Mouse (Mus musculus) urinary bladder, adult 2 months (tissue): ENCODE measurements around the gene Gm3072. TPM values are rescaled to one million over a fixed set of nuclear protein-coding genes. Genes with fewer than 3 reads are reported as not detected.
"Not testable (repeated sequence)": the region's sequence is repeated elsewhere in the genome, so short reads cannot be mapped to it uniquely, and the experiment has no call there.

Source experiments
- DNase-seq: peaks from one replicate; pipeline ENCODE4 v3.0.0; 2022; ENCODE audit warnings: low spot score
- polyA plus RNA-seq: library from polyadenylated mRNA; depleted of rRNA; stranded (reverse); fragments of >200 nt; gene quantifications from 2 replicates; pipeline ENCODE4 v1.2.3, GENCODE M21; 2012; rRNA removed

The Gm3072 gene
- polyA plus RNA-seq = not detected in 2 replicates

- DNase-seq = not testable (repeated sequence)
Measured at GRCm38 (mm10) chr14:41624512-41624911, at the start of gene Gm3072. TSS of gene Gm3072 (minus strand) at chr14:41624612.

DNA sequence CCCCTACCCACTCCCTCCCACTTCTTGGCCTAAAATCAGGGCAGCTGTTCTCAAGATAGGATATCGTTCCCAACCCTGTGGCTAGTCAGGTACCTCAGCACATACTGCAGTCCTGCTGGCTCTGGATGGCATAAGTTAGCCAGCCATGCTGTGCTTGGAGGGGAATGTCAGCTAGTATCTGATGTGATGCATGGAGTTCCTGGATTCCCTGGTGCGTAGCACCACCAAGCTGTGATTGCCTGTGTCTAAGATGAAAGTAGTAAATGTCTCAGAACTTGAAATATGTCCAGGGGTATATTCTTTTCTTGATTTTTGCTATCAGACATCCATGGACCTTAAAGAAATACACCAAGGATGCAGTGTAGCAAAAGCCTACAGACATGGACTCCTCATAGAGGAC is 23.8 kb upstream of the Gm3072 start:
- not testable (repeated sequence) for DNase-seq

DNA sequence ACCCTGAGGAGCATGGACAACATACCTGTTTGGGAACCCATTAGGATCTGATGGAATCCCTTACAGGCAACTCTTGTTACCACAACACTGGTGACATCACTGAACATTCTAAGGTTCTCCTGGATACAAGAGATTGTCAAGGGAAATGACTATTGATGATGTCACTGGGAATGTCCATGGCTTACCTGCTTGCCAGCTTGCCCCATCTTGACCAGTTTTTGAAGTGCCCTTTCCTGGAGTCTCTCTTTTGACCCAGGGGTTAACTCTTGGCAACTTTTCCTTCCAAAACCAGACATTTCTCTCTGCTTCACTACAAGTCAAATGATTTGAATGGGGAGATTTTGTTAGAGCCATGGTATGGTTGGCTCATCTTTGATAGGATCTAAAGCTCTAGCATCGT is 22.0 kb upstream of the Gm3072 start, which contains the start of gene Gm3676:
TSS of gene Gm3676 (minus strand) at position 101 of the 400 bp plus-strand sequence.
- not testable (repeated sequence) for DNase-seq

DNA sequence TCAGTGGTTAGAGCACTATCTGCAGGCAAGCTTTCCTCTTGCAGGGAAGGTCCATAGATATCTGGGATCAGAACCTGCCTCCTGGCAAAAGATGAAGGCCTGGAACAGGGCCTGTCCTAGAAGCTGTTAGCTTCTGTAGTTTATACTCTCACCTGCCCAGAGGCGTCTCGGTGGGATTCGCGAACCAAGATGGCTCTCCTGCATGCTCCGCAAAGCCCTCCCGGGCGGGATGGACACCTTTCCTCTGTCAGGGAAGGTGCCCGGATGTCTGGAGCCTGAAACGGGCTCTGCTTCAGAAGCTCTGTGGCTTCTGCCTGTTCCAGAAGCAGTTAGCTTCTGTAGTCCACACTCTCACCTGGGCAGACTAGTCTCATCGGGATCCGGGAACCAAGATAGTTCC is 5.7 kb upstream of the Gm3072 start:
- DNase-seq = not testable (repeated sequence)

GRCm38 (mm10) chr14:41622535-41622934 is 1.9 kb downstream of the Gm3072 start:
- DNase-seq = not testable (repeated sequence)

DNA sequence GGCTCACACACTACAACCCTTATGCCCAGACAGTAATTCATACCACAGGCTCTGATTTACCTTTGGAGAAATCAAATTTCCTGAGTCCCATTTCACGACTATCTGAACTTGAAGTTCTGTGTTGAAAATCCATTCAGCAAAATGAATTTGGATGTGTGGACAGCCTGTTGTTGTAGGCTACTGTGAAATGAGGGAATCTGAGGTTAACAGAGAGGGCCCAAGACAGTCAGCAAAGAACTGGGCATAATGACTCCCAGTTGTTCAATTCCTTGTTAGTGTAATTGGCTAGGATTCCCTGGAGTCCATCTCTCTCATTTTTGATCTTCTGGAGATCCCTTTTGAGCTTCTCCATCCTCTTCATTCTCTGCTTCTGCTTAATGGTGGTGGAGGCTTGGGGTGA is 13.7 kb downstream of the Gm3072 start:
- not testable (repeated sequence) for DNase-seq

- DNase-seq = not testable (repeated sequence)
Measured at GRCm38 (mm10) chr14:41600935-41601334, 23.5 kb downstream of the Gm3072 start.

DNA sequence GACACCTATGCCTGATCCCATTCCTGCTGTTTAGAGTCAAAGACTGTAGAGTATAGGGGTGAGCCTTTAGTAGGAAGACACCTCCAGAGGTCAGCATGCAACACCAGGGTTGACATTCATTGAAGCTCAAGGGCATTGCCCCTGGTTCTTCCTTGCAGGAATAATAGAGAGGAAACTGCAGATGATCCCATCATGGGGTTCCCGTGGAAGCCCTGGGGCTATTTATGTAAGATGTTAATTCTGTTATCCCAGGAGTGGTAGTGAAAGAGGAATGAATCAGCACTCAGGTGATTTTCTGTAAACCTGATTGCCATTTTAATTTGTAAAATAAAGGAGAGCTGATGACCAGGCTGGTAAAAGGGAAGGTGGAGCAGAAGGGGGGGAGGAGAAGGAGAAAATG is 38.1 kb downstream of the Gm3072 start:
- DNase-seq = not testable (repeated sequence)

GRCm38 (mm10) chr14:41572911-41573310 is 51.5 kb downstream of the Gm3072 start, which contains the start of gene 1700049E17Rik2:
TSS of gene 1700049E17Rik2 (plus strand) at chr14:41573211.
- DNase-seq = not testable (repeated sequence)

Other genes starting within 250 kb of the Gm3072 start
- gene Gm7945, start 238.2 kb downstream of the Gm3072 start, polyA plus RNA-seq = not detected in 2 replicates
- not detected in 2 replicates for gene Gm6482, start 216.3 kb downstream of the Gm3072 start, polyA plus RNA-seq
- gene Gm7954, start 171.1 kb downstream of the Gm3072 start, polyA plus RNA-seq = not detected in 2 replicates
- not detected in 2 replicates for gene Gm3486, start 135.1 kb downstream of the Gm3072 start, polyA plus RNA-seq
- gene Gm7970, start 69.0 kb downstream of the Gm3072 start, polyA plus RNA-seq = not detected in 2 replicates
- not detected in 2 replicates for gene 1700049E17Rik2, start 51.4 kb downstream of the Gm3072 start, polyA plus RNA-seq
- gene Gm3676, start 21.9 kb upstream of the Gm3072 start, polyA plus RNA-seq = not detected in 2 replicates
- not detected in 2 replicates for gene Gm8068, start 77.3 kb upstream of the Gm3072 start, polyA plus RNA-seq
- not detected in 2 replicates for gene Gm7929, start 126.0 kb upstream of the Gm3072 start, polyA plus RNA-seq
- gene Gm47189, start 147.8 kb upstream of the Gm3072 start, polyA plus RNA-seq = not detected in 2 replicates